Mouse (Mus musculus) cerebellum, adult 2 months (tissue): ENCODE data around the gene Tcf7l2. TPM values are rescaled to one million over a fixed set of nuclear protein-coding genes. Genes with fewer than 3 reads are reported as not detected.

Experiments used
- DNase-seq, 2 experiments: peaks; one replicate each; pipeline ENCODE4 v3.0.0; 2021
- H3K27ac ChIP-seq: fragments of 200-500 bp; 2 replicates; pipeline ENCODE4 v1.5.1; 2012; ENCODE audit warnings: low read length, control low read depth, inconsistent platforms; ENCODE audit not compliant: insufficient read depth
- H3K27me3 ChIP-seq: fragments of 200-500 bp; 2 replicates; pipeline ENCODE4 v1.6.1; 2012; ENCODE audit warnings: inconsistent platforms, mild to moderate bottlenecking, low read length, moderate library complexity; ENCODE audit not compliant: control insufficient read depth, insufficient read depth
- H3K4me1 ChIP-seq: fragments of 200-500 bp; 2 replicates; pipeline ENCODE4 v1.6.1; 2011; ENCODE audit warnings: low read length; ENCODE audit not compliant: control insufficient read depth, insufficient read depth
- H3K4me3 ChIP-seq: fragments of 200-500 bp; replicated peaks from 2 replicates; pipeline ENCODE3; 2011; ENCODE audit warnings: mild to moderate bottlenecking, low read depth, low read length, control low read depth; ENCODE audit not compliant: insufficient read depth
- CTCF ChIP-seq: fragments of 200-500 bp; IDR thresholded peaks from 2 replicates; pipeline ENCODE4 v1.5.1; 2011; ENCODE audit warnings: low read depth, mild to moderate bottlenecking, control low read depth, low read length, moderate library complexity, borderline replicate concordance; ENCODE audit not compliant: insufficient read depth
- POLR2A ChIP-seq: fragments of 200-500 bp; IDR thresholded peaks from 2 replicates; pipeline ENCODE4 v1.6.1; 2011; ENCODE audit warnings: low read length, control low read depth, borderline replicate concordance; ENCODE audit not compliant: insufficient read depth
- WGBS: fragments of 180-500 bp; shearing (Covaris S2); methylation state at CpG from one replicate; pipeline ENCODE4 v1.1.7; 2018; 5-methylcytosine and 5-hydroxymethylcytosine counted together
- polyA plus RNA-seq: library from polyadenylated mRNA; depleted of rRNA; stranded (reverse); fragments of >200 nt; gene quantifications from 2 replicates; pipeline ENCODE4 v1.2.3, GENCODE M21; 2012

The Tcf7l2 gene
- polyA plus RNA-seq, 1 experiment: 23.3 TPM

DNA sequence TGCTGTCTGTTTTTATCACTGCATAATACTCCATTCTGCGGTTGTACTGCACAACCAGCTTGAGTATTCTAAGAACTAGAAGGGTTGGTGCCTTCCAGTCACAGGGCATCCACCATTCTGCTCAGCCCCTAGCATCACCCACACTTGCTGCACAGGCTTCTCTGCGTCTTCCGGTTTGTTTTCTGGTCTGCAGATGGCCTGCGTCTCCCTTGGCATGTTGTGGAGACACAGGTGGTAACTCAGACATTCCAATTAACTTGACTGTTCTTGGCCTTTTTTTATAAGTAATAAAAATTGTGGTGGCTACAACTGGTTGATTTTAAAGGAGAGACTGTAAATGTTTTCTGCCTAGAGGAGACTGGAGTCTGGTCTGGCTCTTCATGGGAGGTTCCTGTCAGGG is 67.9 kb downstream of the Tcf7l2 start:
- Histone ChIP-seq H3K27ac (no peak overlapping the region), H3K4me3 (no peak overlapping the region), H3K4me1 (peaks cover 2% of the 10 kb centered on the region; the same call in 1 of the 2 replicates), H3K27me3 (no peaks in the 10 kb centered on the region)
- 52% methylated on average over 4 of the region's 4 CpGs for WGBS
- TF ChIP-seq POLR2A (no peak), CTCF (no peak)
- no peak for DNase-seq

DNA sequence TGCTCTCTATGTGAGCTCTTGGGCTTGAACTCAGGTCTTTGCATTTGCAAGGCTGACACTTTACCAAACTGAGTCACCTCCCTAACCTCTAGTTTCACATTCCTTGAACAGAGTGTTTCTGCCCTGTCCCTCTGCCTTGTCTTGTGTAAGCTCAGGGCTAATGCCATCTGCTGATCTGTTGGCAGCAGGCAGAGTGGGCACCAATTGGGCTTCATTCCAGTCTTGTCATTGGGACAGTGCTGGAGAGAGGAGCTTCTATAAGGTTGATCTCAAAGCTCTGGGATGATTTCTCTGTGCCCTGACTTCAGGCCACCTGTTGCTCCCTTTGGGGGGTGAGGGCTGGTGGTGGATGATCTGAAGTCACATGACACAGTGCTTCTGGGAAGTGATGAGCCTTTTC is 70.6 kb downstream of the Tcf7l2 start:
- Histone ChIP-seq H3K27ac (no peak overlapping the region), H3K4me1 (peaks cover 2% of the 10 kb centered on the region; the same call in 1 of the 2 replicates), H3K27me3 (no peaks in the 10 kb centered on the region), H3K4me3 (no peak overlapping the region)
- TF ChIP-seq CTCF (no peak), POLR2A (no peak)
- no peak for DNase-seq

- 63% methylated on average over 15 of the region's 15 CpGs for WGBS
- Histone ChIP-seq H3K4me3 (no peak overlapping the region), H3K27ac (no peak overlapping the region), H3K4me1 (peaks cover 2% of the 10 kb centered on the region; the same call in 1 of the 2 replicates), H3K27me3 (no peaks in the 10 kb centered on the region)
- TF ChIP-seq POLR2A (no peak), CTCF (no peak)
- DNase-seq: no peak
Observed at GRCm38 (mm10) chr19:55815010-55815790, 73.6 kb downstream of the Tcf7l2 start.

DNA sequence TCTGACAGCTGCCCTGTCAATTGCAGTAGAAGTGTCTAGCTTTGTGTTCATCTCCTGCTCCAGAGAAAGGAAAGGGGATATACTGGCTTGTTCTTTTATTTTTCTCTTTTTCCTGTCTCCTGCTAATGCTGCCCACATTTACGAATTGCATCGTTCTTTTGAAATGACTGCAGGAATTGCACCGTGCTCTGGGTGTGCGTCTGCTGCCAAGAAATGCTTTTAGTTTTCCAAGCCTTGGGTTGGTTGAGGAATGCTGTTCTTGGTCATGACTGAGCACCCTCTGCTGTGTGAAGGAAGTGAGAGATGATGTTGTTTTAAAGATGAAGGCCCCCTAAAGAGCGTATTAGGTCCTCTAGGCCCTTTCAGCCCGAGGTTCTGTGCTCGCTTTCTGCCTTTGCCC is 75.4 kb downstream of the Tcf7l2 start:
- no peak for DNase-seq
- H3K4me1 ChIP-seq: no peaks in the 10 kb centered on the region
- H3K27ac ChIP-seq: no peak overlapping the region
- WGBS: 77% methylated on average over 7 of the region's 7 CpGs
- TF ChIP-seq CTCF (no peak), POLR2A (no peak)
- no peaks in the 10 kb centered on the region for H3K27me3 ChIP-seq
- no peak overlapping the region for H3K4me3 ChIP-seq

- 94% methylated on average over 7 of the region's 7 CpGs for WGBS
- Histone ChIP-seq H3K27ac (no peak overlapping the region), H3K4me3 (no peak overlapping the region), H3K27me3 (no peaks in the 10 kb centered on the region; the same call in 1 of the 2 replicates), H3K4me1 (no peaks in the 10 kb centered on the region)
- no peak for TF ChIP-seq POLR2A
- no peak for DNase-seq
Observed at GRCm38 (mm10) chr19:55820202-55820601, 78.6 kb downstream of the Tcf7l2 start.

GRCm38 (mm10) chr19:55825001-55825827 is 83.6 kb downstream of the Tcf7l2 start:
- no peak overlapping the region for H3K4me3 ChIP-seq
- no peak overlapping the region for H3K27ac ChIP-seq
- no peaks in the 10 kb centered on the region; the same call in 1 of the 2 replicates for H3K27me3 ChIP-seq
- no peaks in the 10 kb centered on the region for H3K4me1 ChIP-seq
- DNase-seq: peak in 1 of 2 experiments; percentile 20
- no peak for TF ChIP-seq POLR2A
- TF ChIP-seq CTCF: no peak
- 65% methylated on average over 8 of the region's 8 CpGs for WGBS

GRCm38 (mm10) chr19:55825951-55826507 is 84.4 kb downstream of the Tcf7l2 start:
- Histone ChIP-seq H3K4me1 (no peaks in the 10 kb centered on the region), H3K27me3 (no peaks in the 10 kb centered on the region; the same call in 1 of the 2 replicates), H3K27ac (no peak overlapping the region), H3K4me3 (no peak overlapping the region)
- no peak for DNase-seq
- TF ChIP-seq CTCF: no peak
- TF ChIP-seq POLR2A: no peak
- 28% methylated on average over 10 of the region's 10 CpGs for WGBS
